9 mouse cellular contexts compared by ENCODE assay signal in genomic region chr1:132298425-132298800, GRCm38 (mm10). TPM values are rescaled to one million over a fixed set of nuclear protein-coding genes. Genes with fewer than 3 reads are reported as not detected.
A peak's percentile ranks its signal among the peaks of the same experiment; 100 is the strongest.
DNase-seq lines count a peak whose midpoint lies in the region; ATAC-seq lines count a peak whose summit lies in the region.
"Had no signal": no experiment of that assay in that cellular context is flagged by ENCODE, and none has a peak within 500 bp of the region (broad histone marks: within the 10 kb centered on the region; RNA-seq: fewer than 3 reads in every experiment).

Klhdc8a (plus strand) TSS chr1:132298626.

- H3K36me3 ChIP-seq in heart, embryonic 10.5 days, result no peaks in the 10 kb centered on the region
- no peaks in the 10 kb centered on the region for H3K36me3 ChIP-seq in kidney, embryonic 14.5 days (ENCODE audit: control insufficient read depth, insufficient read depth, low read length)
- no peaks in the 10 kb centered on the region for H3K36me3 ChIP-seq in limb, embryonic 13.5 days
- no peaks in the 10 kb centered on the region for H3K36me3 ChIP-seq in midbrain, embryonic 16.5 days (ENCODE audit: control insufficient read depth, insufficient read depth, low read length)

- peaks cover 88% of the 10 kb centered on the region for H3K27me3 ChIP-seq in heart, embryonic 10.5 days (ENCODE audit: insufficient read depth, poor library complexity, severe bottlenecking)
- peaks cover 21% of the 10 kb centered on the region for H3K27me3 ChIP-seq in kidney, embryonic 14.5 days (ENCODE audit: control insufficient read depth, insufficient read depth, low read length)
- H3K27me3 ChIP-seq in limb, embryonic 13.5 days, result peaks cover 85% of the 10 kb centered on the region
- H3K27me3 ChIP-seq in midbrain, embryonic 16.5 days (ENCODE audit: control insufficient read depth, insufficient read depth, low read depth, low read length), result no peaks in the 10 kb centered on the region

- peak; percentile 53 for ATAC-seq in common myeloid progenitor, adult 5-6 weeks (replicated peaks; ENCODE audit: low read depth, poor library complexity, severe bottlenecking)
- peak; percentile 51 for ATAC-seq in kidney, embryonic 14.5 days (ENCODE audit: low FRiP score, low TSS enrichment)
- ATAC-seq in limb, embryonic 13.5 days (ENCODE audit: low FRiP score, low read depth), result peak; percentile 26; the same call in 1 of the 2 replicates
- peak; percentile 66 for ATAC-seq in midbrain, embryonic 16.5 days

- peak; percentile 92 for DNase-seq in heart, adult 11 months
- no peak for DNase-seq in heart, adult 9 months (ENCODE audit: low spot score in 2 of 2)
- no peak for DNase-seq in heart, embryonic 10.5 days (ENCODE audit: low spot score)
- peak; percentile 68 for DNase-seq in urinary bladder, postnatal 14 days (ENCODE audit: low spot score)

- WGBS in heart, embryonic 10.5 days, result under 1% methylated on average over 28 of the region's 28 CpGs
- WGBS in kidney, embryonic 14.5 days, result 1% methylated on average over 28 of the region's 28 CpGs
- WGBS in limb, embryonic 13.5 days, result under 1% methylated on average over 28 of the region's 28 CpGs
- WGBS in midbrain, embryonic 16.5 days, result 1% methylated on average over 28 of the region's 28 CpGs

- peak within 1 kb of the TSS; percentile 60 for H3K9ac ChIP-seq in kidney, embryonic 14.5 days (ENCODE audit: low read depth, low read length)
- H3K9ac ChIP-seq in limb, embryonic 13.5 days, result peak within 1 kb of the TSS; percentile 72
- peak within 1 kb of the TSS; percentile 83 for H3K9ac ChIP-seq in midbrain, embryonic 16.5 days (ENCODE audit: low read depth, low read length)

- peaks cover 20% of the 10 kb centered on the region for H3K4me1 ChIP-seq in heart, embryonic 10.5 days
- H3K4me1 ChIP-seq in kidney, embryonic 14.5 days (ENCODE audit: control insufficient read depth, insufficient read depth, low read length), result peaks cover 4% of the 10 kb centered on the region; the same call in 1 of the 2 replicates
- peaks cover 12% of the 10 kb centered on the region for H3K4me1 ChIP-seq in limb, embryonic 13.5 days
- peaks cover 45% of the 10 kb centered on the region for H3K4me1 ChIP-seq in midbrain, embryonic 16.5 days (ENCODE audit: control insufficient read depth, insufficient read depth, low read length)

- peak within 1 kb of the TSS; percentile 86 for H3K27ac ChIP-seq in heart, embryonic 10.5 days
- no peak within 1 kb of the TSS for H3K27ac ChIP-seq in kidney, embryonic 14.5 days (ENCODE audit: low read depth, low read length)
- H3K27ac ChIP-seq in limb, embryonic 13.5 days, result no peak within 1 kb of the TSS
- H3K27ac ChIP-seq in midbrain, embryonic 16.5 days (ENCODE audit: low read length), result peak within 1 kb of the TSS; percentile 88
- H3K27ac ChIP-seq: macrophage had no signal

- H3K4me2 ChIP-seq in kidney, embryonic 14.5 days (replicated peaks; ENCODE audit: low read depth, low read length), result peak within 1 kb of the TSS; percentile 99
- peak within 1 kb of the TSS; percentile 100 for H3K4me2 ChIP-seq in limb, embryonic 13.5 days (replicated peaks)
- H3K4me2 ChIP-seq in midbrain, embryonic 16.5 days (ENCODE audit: low read length), result peak within 1 kb of the TSS; percentile 96

- peak within 1 kb of the TSS; percentile 78 for H3K4me3 ChIP-seq in heart, embryonic 10.5 days
- H3K4me3 ChIP-seq in kidney, embryonic 14.5 days (ENCODE audit: low read length), result peak within 1 kb of the TSS; percentile 58
- H3K4me3 ChIP-seq in limb, embryonic 13.5 days, result peak within 1 kb of the TSS; percentile 59
- peak within 1 kb of the TSS; percentile 66 for H3K4me3 ChIP-seq in midbrain, embryonic 16.5 days (ENCODE audit: low read depth, low read length)

- H3K9me3 ChIP-seq in heart, embryonic 10.5 days, result no peaks in the 10 kb centered on the region
- no peaks in the 10 kb centered on the region for H3K9me3 ChIP-seq in kidney, embryonic 14.5 days (ENCODE audit: control insufficient read depth, low read length)
- H3K9me3 ChIP-seq in limb, embryonic 13.5 days, result no peaks in the 10 kb centered on the region
- H3K9me3 ChIP-seq in midbrain, embryonic 16.5 days (replicated peaks; ENCODE audit: control insufficient read depth, low read length, poor library complexity, severe bottlenecking), result no peaks in the 10 kb centered on the region

RNA-seq across cellular contexts. Expression of gene Klhdc8a, which starts in this region (rescaled TPM):
- not detected in 2 replicates for total RNA-seq in common myeloid progenitor, adult 5-6 weeks (2017)
- polyA plus RNA-seq in heart, embryonic 10.5 days (2016; fragmentation: Nextera tagmentation; extraction: Ambion mirVana), result 0.26 and 0.60 TPM in 2 replicates
- polyA plus RNA-seq in kidney, embryonic 14.5 days (2014; fragmentation: Nextera tagmentation; extraction: Ambion mirVana), result 1.3 and 1.4 TPM in 2 replicates
- 0.09 and 0.11 TPM in 2 replicates for polyA plus RNA-seq in limb, embryonic 13.5 days (2015; fragmentation: Nextera tagmentation; extraction: Ambion mirVana)
- 8.3 and 10.8 TPM in 2 replicates for polyA plus RNA-seq in midbrain, embryonic 16.5 days (2015; fragmentation: Nextera tagmentation; extraction: Ambion mirVana)
- polyA plus RNA-seq: macrophage had no signal

Comparison
In these comparisons a context has a peak if more than half of its experiments do, and no peak if none do; other contexts are left out.
1. DNase-seq: peak in heart, adult 11 months (single experiment) and urinary bladder, postnatal 14 days (single experiment); none in heart, adult 9 months (0 of 2) and heart, embryonic 10.5 days (single experiment).
2. Peak in ATAC-seq in common myeloid progenitor, adult 5-6 weeks; RNA of the gene not detected or under 1 TPM.
3. Peak in ATAC-seq, H3K4me3 ChIP-seq, H3K9ac ChIP-seq and H3K4me2 ChIP-seq in limb, embryonic 13.5 days; RNA of the gene not detected or under 1 TPM.
4. H3K27ac ChIP-seq: peak in heart, embryonic 10.5 days (single experiment) and midbrain, embryonic 16.5 days (single experiment); none in kidney, embryonic 14.5 days (single experiment) and limb, embryonic 13.5 days (single experiment).
5. Peak in every context shown above with its lines, with median percentiles within 50 percentile points of each other: ATAC-seq, H3K4me3 ChIP-seq, H3K4me2 ChIP-seq and H3K9ac ChIP-seq.